Mouse (Mus musculus) limb, embryonic 14.5 days (tissue): ENCODE measurements around the gene Iqcf3. TPM values are rescaled to one million over a fixed set of nuclear protein-coding genes. Genes with fewer than 3 reads are reported as not detected.

ENCODE experiments used
- ATAC-seq: fragments of 200-750 bp; cut with Nextera tagmentation; 2 replicates; pipeline ENCODE4 v1.8.0; 2017; ENCODE audit warnings: low read depth, moderate number of reproducible peaks, moderate TSS enrichment; ENCODE audit not compliant: low FRiP score
- DNase-seq: peaks from one replicate; pipeline ENCODE4 v3.0.0-alpha.2; 2015; ENCODE audit warnings: low spot score
- H3K27ac ChIP-seq: fragments of 300-500 bp; sonication (generic); replicated peaks from 2 replicates; pipeline ENCODE4 v1.5.1; 2014; ENCODE audit warnings: low read depth, mild to moderate bottlenecking, low read length, moderate library complexity, mixed read lengths
- H3K27me3 ChIP-seq: fragments of 300-500 bp; sonication (generic); 2 replicates; pipeline ENCODE4 v1.6.1; 2014; ENCODE audit warnings: low read length, mixed read lengths; ENCODE audit not compliant: control insufficient read depth, insufficient read depth
- H3K36me3 ChIP-seq: fragments of 300-500 bp; sonication (generic); 2 replicates; pipeline ENCODE4 v1.6.1; 2014; ENCODE audit warnings: mild to moderate bottlenecking, low read length, moderate library complexity, mixed read lengths; ENCODE audit not compliant: control insufficient read depth, insufficient read depth
- H3K4me1 ChIP-seq: fragments of 300-500 bp; sonication (generic); 2 replicates; pipeline ENCODE4 v1.6.1; 2014; ENCODE audit warnings: antibody characterized with exemption, low read length, mixed read lengths; ENCODE audit not compliant: control insufficient read depth, insufficient read depth
- H3K4me2 ChIP-seq: fragments of 300-500 bp; sonication (generic); replicated peaks from 2 replicates; pipeline ENCODE4 v1.6.1; 2014; ENCODE audit warnings: low read depth, mild to moderate bottlenecking, low read length, moderate library complexity; ENCODE audit not compliant: severe bottlenecking
- H3K4me3 ChIP-seq: fragments of 300-500 bp; sonication (generic); replicated peaks from 2 replicates; pipeline ENCODE4 v1.5.1; 2014; ENCODE audit warnings: low read length
- H3K9ac ChIP-seq: fragments of 300-500 bp; sonication (generic); 2 replicates; pipeline ENCODE4 v1.6.1; 2014; ENCODE audit warnings: mild to moderate bottlenecking, low read depth, low read length, moderate library complexity; ENCODE audit not compliant: severe bottlenecking
- H3K9me3 ChIP-seq: fragments of 300-500 bp; sonication (generic); 2 replicates; pipeline ENCODE4 v1.6.1; 2016; ENCODE audit warnings: low read length; ENCODE audit not compliant: control insufficient read depth
- POLR2A ChIP-seq: fragments of 200-500 bp; IDR thresholded peaks from 2 replicates; pipeline ENCODE4 v1.8.0; 2012; ENCODE audit warnings: inconsistent platforms, mild to moderate bottlenecking, moderate library complexity, borderline replicate concordance; ENCODE audit not compliant: insufficient read depth, insufficient read length; ENCODE audit errors: extremely low read depth
- WGBS: fragments of 180-500 bp; shearing (Covaris S2); extraction: QIAGEN DNeasy Blood & Tissue Kit; methylation state at CpG from one replicate; pipeline ENCODE4 v1.1.7; 2014; 5-methylcytosine and 5-hydroxymethylcytosine counted together
- polyA plus RNA-seq, 2 experiments: library from polyadenylated mRNA; depleted of rRNA in 1 of 2; stranded (reverse) in 1 of 2; unstranded in 1 of 2; fragments of >200 nt; fragmentation: Nextera tagmentation in 1 of 2; extraction: Ambion mirVana in 1 of 2; gene quantifications; 2 replicates each; pipeline versions ENCODE4 v1.2.1 to v1.2.3; 2012 to 2014

Iqcf3 gene
- polyA plus RNA-seq, 2 experiments, result not detected

DNA sequence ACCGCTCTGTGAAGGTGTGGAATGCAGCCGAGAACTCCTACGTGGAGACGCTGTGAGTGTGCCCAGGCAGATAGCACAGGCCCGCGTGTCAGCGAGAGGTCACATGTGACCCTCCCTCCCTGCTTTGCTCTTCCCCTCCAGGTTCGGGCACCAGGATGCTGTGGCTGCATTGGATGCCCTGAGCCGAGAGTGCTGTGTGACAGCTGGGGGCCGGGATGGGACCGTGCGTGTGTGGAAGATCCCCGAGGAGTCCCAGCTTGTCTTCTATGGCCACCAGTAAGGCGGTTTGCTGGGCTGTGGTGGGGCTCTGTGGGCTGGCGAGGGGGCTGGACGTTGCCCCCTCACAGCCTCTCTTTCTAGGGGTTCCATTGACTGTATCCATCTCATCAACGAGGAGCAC, 77.8 kb downstream of the Iqcf3 start:
- ATAC-seq, result no peak
- peaks cover 53% of the 10 kb centered on the region for H3K36me3 ChIP-seq
- no peak for DNase-seq
- no peaks in the 10 kb centered on the region for H3K4me1 ChIP-seq
- no peak overlapping the region for H3K4me2 ChIP-seq
- 94% methylated on average over 16 of the region's 17 CpGs for WGBS
- H3K27me3 ChIP-seq, result no peaks in the 10 kb centered on the region
- TF ChIP-seq POLR2A, result no peak
- no peak overlapping the region for H3K4me3 ChIP-seq
- no peaks in the 10 kb centered on the region for H3K9me3 ChIP-seq
- H3K9ac ChIP-seq, result no peak overlapping the region
- H3K27ac ChIP-seq, result no peak overlapping the region

DNA sequence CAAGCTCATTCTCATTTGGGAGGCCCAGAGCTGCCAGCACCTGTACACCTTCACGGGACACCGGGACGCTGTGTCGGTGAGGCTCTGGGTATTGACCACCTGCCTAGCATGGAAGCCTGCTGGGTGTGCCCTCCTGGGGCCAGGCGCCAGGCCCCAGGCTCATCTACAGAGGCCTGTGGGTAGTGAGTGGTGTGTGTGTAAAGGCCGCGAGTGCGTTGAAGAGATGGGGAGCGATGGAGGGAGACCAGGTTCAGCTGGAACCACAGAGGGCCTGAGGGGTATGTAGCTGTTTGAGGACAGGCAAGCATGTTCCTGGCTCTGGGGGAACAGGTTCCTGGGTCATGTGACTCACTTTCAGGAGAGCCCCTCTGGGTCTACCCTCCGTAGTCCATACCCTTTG, 78.3 kb downstream of the Iqcf3 start:
- 93% methylated on average over 10 of the region's 10 CpGs for WGBS
- no peaks in the 10 kb centered on the region for H3K9me3 ChIP-seq
- no peak overlapping the region for H3K4me2 ChIP-seq
- peaks cover under 1% of the 10 kb centered on the region; the same call in 1 of the 2 replicates for H3K4me1 ChIP-seq
- no peak for DNase-seq
- peaks cover 53% of the 10 kb centered on the region for H3K36me3 ChIP-seq
- ATAC-seq, result no peak
- no peak overlapping the region for H3K27ac ChIP-seq
- no peak overlapping the region for H3K4me3 ChIP-seq
- no peaks in the 10 kb centered on the region for H3K27me3 ChIP-seq
- no peak for TF ChIP-seq POLR2A
- no peak overlapping the region for H3K9ac ChIP-seq

DNA sequence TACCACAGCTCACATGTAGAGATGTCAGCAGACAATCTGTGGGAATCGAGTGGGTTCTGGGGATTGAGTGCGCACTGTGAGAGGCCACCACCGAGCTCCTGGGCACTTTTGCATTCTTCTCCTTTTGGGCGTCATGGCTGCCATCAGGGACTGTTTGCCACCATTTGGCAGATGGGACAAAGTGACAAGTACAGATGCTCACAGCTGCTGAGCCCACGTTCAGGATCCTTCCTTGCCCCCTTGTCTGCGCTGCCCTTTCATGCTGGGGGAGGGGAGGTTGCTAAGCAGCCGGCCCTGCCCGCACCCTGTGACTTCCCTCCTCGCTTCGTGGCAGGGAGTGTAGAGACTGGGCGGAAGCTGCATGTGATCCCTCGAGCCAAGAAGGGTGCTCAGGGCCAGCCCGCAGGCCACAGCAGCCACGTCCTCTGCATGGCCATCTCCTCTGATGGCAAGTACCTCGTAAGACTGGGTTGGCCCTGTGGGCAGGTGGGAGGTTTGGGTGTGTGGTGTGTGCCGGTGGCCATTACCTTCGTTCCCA, 78.8 kb downstream of the Iqcf3 start:
- H3K27me3 ChIP-seq, result no peaks in the 10 kb centered on the region
- no peak for DNase-seq
- 91% methylated on average over 17 of the region's 17 CpGs for WGBS

DNA sequence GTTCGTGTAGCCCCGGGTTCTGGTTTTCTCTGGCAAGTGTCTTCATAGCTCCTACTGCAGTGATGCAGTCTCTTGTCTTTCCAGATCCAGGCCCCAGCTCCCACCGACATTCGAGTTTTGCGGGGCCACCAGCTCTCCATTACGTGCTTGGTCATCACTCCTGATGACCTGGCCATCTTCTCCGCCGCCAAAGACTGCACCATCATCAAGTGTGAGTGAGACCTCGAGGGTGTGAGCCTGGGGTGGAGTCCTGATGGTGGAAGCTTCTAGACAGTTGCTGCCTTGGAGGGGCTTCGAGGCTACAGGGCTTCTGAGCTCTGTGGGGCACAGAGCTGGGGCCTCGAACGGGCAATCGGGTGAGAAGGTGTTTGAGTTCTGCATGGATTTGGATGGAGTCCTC, 79.8 kb downstream of the Iqcf3 start:
- TF ChIP-seq POLR2A, result no peak

More for the DNA sequence above, 78.8 kb downstream of the Iqcf3 start:
- no peak overlapping the region for H3K27ac ChIP-seq
- no peak overlapping the region for H3K9ac ChIP-seq
- H3K36me3 ChIP-seq, result peaks cover 53% of the 10 kb centered on the region
- H3K4me2 ChIP-seq, result no peak overlapping the region
- H3K4me1 ChIP-seq, result peaks cover 5% of the 10 kb centered on the region
- no peak overlapping the region for H3K4me3 ChIP-seq
- no peak for TF ChIP-seq POLR2A
- H3K9me3 ChIP-seq, result no peaks in the 10 kb centered on the region
- ATAC-seq, result no peak

DNA sequence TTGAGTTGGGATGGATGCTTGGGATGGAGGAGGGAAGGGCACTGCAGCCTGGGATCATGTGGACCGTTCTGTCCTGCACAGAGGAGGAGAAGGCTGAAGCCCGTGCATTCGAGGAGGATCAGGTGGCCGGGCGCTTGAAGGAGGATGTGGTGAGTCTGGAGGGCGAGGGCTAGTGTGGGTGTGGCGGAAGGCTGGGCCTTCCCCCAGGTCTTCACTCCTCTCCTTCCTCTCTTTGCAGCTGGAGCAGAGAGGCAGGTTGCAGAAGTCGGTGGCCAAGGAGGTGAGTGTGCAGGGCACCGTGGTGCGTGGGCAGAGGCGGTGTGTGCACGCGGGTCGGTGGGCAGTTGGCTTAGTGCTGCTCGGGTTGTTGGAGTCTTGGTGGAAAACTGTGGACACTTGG, 80.4 kb downstream of the Iqcf3 start:
- H3K9ac ChIP-seq, result no peak overlapping the region
- DNase-seq (no peak), ATAC-seq (no peak)
- no peak overlapping the region for H3K4me2 ChIP-seq
- H3K27me3 ChIP-seq, result no peaks in the 10 kb centered on the region
- no peak overlapping the region for H3K27ac ChIP-seq
- H3K36me3 ChIP-seq, result peaks cover 48% of the 10 kb centered on the region
- no peaks in the 10 kb centered on the region for H3K9me3 ChIP-seq
- WGBS, result 95% methylated on average over 15 of the region's 15 CpGs
- no peak for TF ChIP-seq POLR2A
- H3K4me1 ChIP-seq, result peaks cover 11% of the 10 kb centered on the region
- H3K4me3 ChIP-seq, result no peak overlapping the region

More for the DNA sequence above, 79.8 kb downstream of the Iqcf3 start:
- H3K9me3 ChIP-seq, result no peaks in the 10 kb centered on the region
- WGBS, result 88% methylated on average over 13 of the region's 13 CpGs
- ATAC-seq, result no peak
- H3K36me3 ChIP-seq, result peaks cover 53% of the 10 kb centered on the region
- DNase-seq, result no peak
- H3K4me1 ChIP-seq, result peaks cover 6% of the 10 kb centered on the region
- no peaks in the 10 kb centered on the region for H3K27me3 ChIP-seq
- no peak overlapping the region for H3K9ac ChIP-seq
- H3K27ac ChIP-seq, result no peak overlapping the region
- H3K4me2 ChIP-seq, result no peak overlapping the region
- H3K4me3 ChIP-seq, result no peak overlapping the region

DNA sequence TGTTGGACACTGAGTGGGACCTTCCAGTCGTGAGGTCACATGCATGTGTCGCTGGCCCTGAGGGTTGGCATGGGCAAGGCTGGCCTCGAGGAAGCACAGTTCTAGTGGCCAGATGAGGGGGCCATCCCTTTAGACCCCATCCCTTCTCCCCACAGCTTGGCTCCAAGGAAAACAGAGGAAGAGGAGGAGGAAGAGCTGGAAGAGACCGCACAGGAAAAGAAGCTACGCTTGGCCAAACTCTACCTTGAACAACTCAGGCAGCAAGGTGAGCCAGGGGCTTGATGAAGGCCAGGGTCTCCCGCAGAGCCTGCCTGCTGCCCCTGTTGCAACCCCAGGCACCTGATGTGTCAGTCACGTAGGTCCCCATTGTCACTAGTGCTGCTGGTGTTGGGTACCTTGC, 80.9 kb downstream of the Iqcf3 start:
- 94% methylated on average over 7 of the region's 7 CpGs for WGBS
- Histone ChIP-seq H3K36me3 (peaks cover 45% of the 10 kb centered on the region), H3K4me3 (no peak overlapping the region), H3K27me3 (no peaks in the 10 kb centered on the region), H3K9me3 (no peaks in the 10 kb centered on the region), H3K9ac (no peak overlapping the region), H3K4me2 (no peak overlapping the region), H3K27ac (no peak overlapping the region), H3K4me1 (peaks cover 11% of the 10 kb centered on the region)
- no peak for TF ChIP-seq POLR2A
- DNase-seq (no peak), ATAC-seq (no peak)
